Mouse (Mus musculus) embryo, embryonic 10.5 days (tissue): ENCODE results near the gene Pcsk6.

ENCODE experiments used
- DNase-seq: peaks from one replicate; pipeline ENCODE4 v3.0.0-alpha.2; 2015; ENCODE audit warnings: low spot score

Gene Pcsk6

GRCm38 (mm10) chr7:66001797-66002196, 140.3 kb downstream of the Pcsk6 start:
- no peak for DNase-seq

GRCm38 (mm10) chr7:66003447-66003846, 141.9 kb downstream of the Pcsk6 start:
- no peak for DNase-seq

- DNase-seq = peak; percentile 24
Observed at GRCm38 (mm10) chr7:66003865-66004638, 142.5 kb downstream of the Pcsk6 start.

GRCm38 (mm10) chr7:66005066-66005465, 143.5 kb downstream of the Pcsk6 start:
- DNase-seq = no peak

- no peak for DNase-seq
Observed at GRCm38 (mm10) chr7:66008161-66008891, 146.8 kb downstream of the Pcsk6 start.

GRCm38 (mm10) chr7:66008892-66009273, 147.3 kb downstream of the Pcsk6 start:
- DNase-seq = no peak

GRCm38 (mm10) chr7:66010518-66010917, 149.0 kb downstream of the Pcsk6 start:
- no peak for DNase-seq

- peak; percentile 44 for DNase-seq
Observed at GRCm38 (mm10) chr7:66027747-66028146, 166.2 kb downstream of the Pcsk6 start.

- peak; percentile 17 for DNase-seq
Observed at GRCm38 (mm10) chr7:66028766-66029512, 167.4 kb downstream of the Pcsk6 start.

- DNase-seq = no peak
Observed at GRCm38 (mm10) chr7:66036809-66037208, 175.3 kb downstream of the Pcsk6 start.

- peak; percentile 24 for DNase-seq
Observed at GRCm38 (mm10) chr7:66038261-66038660, 176.7 kb downstream of the Pcsk6 start.

- no peak for DNase-seq
Observed at GRCm38 (mm10) chr7:66038730-66039129, 177.2 kb downstream of the Pcsk6 start.

GRCm38 (mm10) chr7:66040026-66040814, 178.7 kb downstream of the Pcsk6 start:
- no peak for DNase-seq

- no peak for DNase-seq
Observed at GRCm38 (mm10) chr7:66043552-66044459, 182.3 kb downstream of the Pcsk6 start, which contains the start of gene Gm45213. Gm45213 (plus strand) TSS chr7:66043602.

- peak; percentile 22 for DNase-seq
Observed at GRCm38 (mm10) chr7:66044617-66045016, 183.1 kb downstream of the Pcsk6 start.

- DNase-seq = peak; percentile 50
Observed at GRCm38 (mm10) chr7:66046921-66047918, 185.7 kb downstream of the Pcsk6 start.

GRCm38 (mm10) chr7:66047975-66048374, 186.4 kb downstream of the Pcsk6 start:
- no peak for DNase-seq

GRCm38 (mm10) chr7:66048446-66049230, 187.1 kb downstream of the Pcsk6 start:
- no peak for DNase-seq
